Mouse (Mus musculus): Measurements from ENCODE around the gene Nos1ap.

GRCm38 (mm10) chr1:170477636-170478600, 111.7 kb downstream of the Nos1ap start:
- no peak for TF ChIP-seq EP300 (optimal IDR thresholded peaks at IDR 0.05)
- TF ChIP-seq CTCF (IDR thresholded peaks at IDR 0.05; ENCODE audit: low read depth) = no peak
